In the genomic region with DNA sequence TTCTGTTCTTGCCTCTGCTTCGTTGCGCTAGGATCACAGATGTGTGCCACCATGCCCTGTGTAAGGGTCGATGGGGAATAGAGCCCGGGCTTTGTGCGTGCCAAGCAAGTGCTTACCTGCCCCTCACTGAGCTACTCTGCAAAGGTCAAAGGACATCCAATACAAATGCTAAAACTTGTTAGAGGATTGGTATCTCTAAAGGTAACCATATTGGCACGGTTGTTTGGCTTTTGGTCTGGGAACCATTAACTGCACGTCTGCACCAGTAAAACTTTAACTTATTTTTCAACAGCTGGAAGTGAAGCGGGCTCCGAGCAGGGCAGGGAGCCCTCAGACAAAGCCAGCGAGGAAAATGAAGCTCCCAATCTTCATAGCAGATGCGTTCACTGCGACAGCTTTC, we compare ENCODE assay signal across 23 mouse cellular contexts. TPM values are rescaled to one million over a fixed set of nuclear protein-coding genes. Genes with fewer than 3 reads are reported as not detected.
DNase-seq lines count a peak whose midpoint lies in the region; ATAC-seq and TF ChIP-seq lines count a peak whose summit lies in the region.
"Had no signal": no experiment of that assay in that cellular context is flagged by ENCODE, and none has a peak within 500 bp of the region (broad histone marks: within the 10 kb centered on the region; RNA-seq: fewer than 3 reads in every experiment).

No protein-coding gene starts in this region.

- H3K27me3 ChIP-seq in heart, adult 2 months (ENCODE audit: control insufficient read depth, insufficient read depth, low read length) = no peaks in the 10 kb centered on the region
- no peaks in the 10 kb centered on the region for H3K27me3 ChIP-seq in kidney, adult 2 months (replicated peaks; ENCODE audit: control insufficient read depth, insufficient read depth, low read length)
- H3K27me3 ChIP-seq in stomach, embryonic 16.5 days (ENCODE audit: control insufficient read depth, insufficient read depth, low read length) = no peaks in the 10 kb centered on the region
- no peaks in the 10 kb centered on the region for H3K27me3 ChIP-seq in midbrain, embryonic 13.5 days
- H3K27me3 ChIP-seq: embryonic facial prominence, embryonic 13.5 days; hindbrain, embryonic 15.5 days; neural tube, embryonic 13.5 days had no signal

- WGBS in heart, adult 2 months = 82% methylated on average over 12 of the region's 12 CpGs
- WGBS in kidney, adult 2 months = 44% methylated on average over 12 of the region's 12 CpGs
- WGBS in stomach, embryonic 16.5 days = 64% methylated on average over 12 of the region's 12 CpGs
- 74% methylated on average over 12 of the region's 12 CpGs for WGBS in midbrain, embryonic 13.5 days

- no peak overlapping the region for H3K9ac ChIP-seq in heart, adult 2 months (ENCODE audit: low read depth, low read length)
- no peak overlapping the region for H3K9ac ChIP-seq in stomach, embryonic 16.5 days (ENCODE audit: low read length)
- no peak overlapping the region for H3K9ac ChIP-seq in midbrain, embryonic 13.5 days (replicated peaks)
- H3K9ac ChIP-seq: embryonic facial prominence, embryonic 13.5 days; hindbrain, embryonic 15.5 days; lung, embryonic 14.5 days; neural tube, embryonic 13.5 days had no signal

- no peak for DNase-seq in heart, adult 2 months
- no peak for DNase-seq in heart, postnatal 36 days
- DNase-seq in kidney, adult 2 months = peak; percentile 86
- peak; percentile 52 to 58 for DNase-seq in kidney, postnatal 25 days
- no peak for DNase-seq in left cerebral cortex, adult 9 months (ENCODE audit: low spot score in 2 of 2)
- DNase-seq in layer of hippocampus, adult 8-10 months (ENCODE audit: low spot score in 2 of 2) = no peak
- DNase-seq: cerebellum, adult 8-10 months; gastrocnemius, postnatal 36 days; heart, postnatal 14 days; lung, embryonic 14.5 days; lung, postnatal 4 days; thymus, postnatal 4 days had no signal

- no peak overlapping the region for H3K4me3 ChIP-seq in heart, adult 2 months
- H3K4me3 ChIP-seq in kidney, adult 2 months (ENCODE audit: insufficient read depth, low read depth, low read length) = peak overlapping the region; percentile 83
- H3K4me3 ChIP-seq in stomach, embryonic 16.5 days (replicated peaks; ENCODE audit: low read length) = no peak overlapping the region
- no peak overlapping the region for H3K4me3 ChIP-seq in midbrain, embryonic 13.5 days (replicated peaks)
- H3K4me3 ChIP-seq: embryonic facial prominence, embryonic 13.5 days; hindbrain, embryonic 15.5 days; limb, embryonic 10.5 days; midbrain, embryonic 10.5 days; neural tube, embryonic 13.5 days had no signal

- peaks cover 2% of the 10 kb centered on the region; the same call in 1 of the 2 replicates for H3K4me1 ChIP-seq in heart, adult 2 months (ENCODE audit: control insufficient read depth, insufficient read depth, low read length)
- H3K4me1 ChIP-seq in kidney, adult 2 months (ENCODE audit: control insufficient read depth, insufficient read depth, low read length) = peaks cover 16% of the 10 kb centered on the region; the same call in 1 of the 2 replicates
- H3K4me1 ChIP-seq in stomach, embryonic 16.5 days (ENCODE audit: control insufficient read depth, insufficient read depth, low read length) = no peaks in the 10 kb centered on the region
- no peaks in the 10 kb centered on the region for H3K4me1 ChIP-seq in midbrain, embryonic 13.5 days (replicated peaks)
- H3K4me1 ChIP-seq: embryonic facial prominence, embryonic 13.5 days; hindbrain, embryonic 15.5 days had no signal

- TF ChIP-seq POLR2A in heart, adult 2 months (IDR thresholded peaks at IDR 0.05; ENCODE audit: insufficient read depth, low read depth, low read length) = no peak
- TF ChIP-seq POLR2A in kidney, adult 2 months (IDR thresholded peaks at IDR 0.05; ENCODE audit: low read depth, low read length) = no peak

- no peaks in the 10 kb centered on the region for H3K79me2 ChIP-seq in heart, adult 2 months (replicated peaks; ENCODE audit: control insufficient read depth, insufficient read depth, low read length)

- TF ChIP-seq CTCF in heart, adult 2 months (IDR thresholded peaks at IDR 0.05) = no peak
- TF ChIP-seq CTCF in kidney, adult 2 months (conservative IDR thresholded peaks at IDR 0.05; ENCODE audit: insufficient read depth, insufficient read length, low read depth, low read length) = no peak

- H3K27ac ChIP-seq in heart, adult 2 months = peak overlapping the region; percentile 81; the same call in 1 of the 2 replicates
- H3K27ac ChIP-seq in kidney, adult 2 months (ENCODE audit: insufficient read depth, low read depth, low read length) = peak overlapping the region; percentile 97
- H3K27ac ChIP-seq in stomach, embryonic 16.5 days (ENCODE audit: low read length) = peak overlapping the region; percentile 19; the same call in 1 of the 2 replicates
- no peak overlapping the region for H3K27ac ChIP-seq in midbrain, embryonic 13.5 days
- H3K27ac ChIP-seq: embryonic facial prominence, embryonic 13.5 days; hindbrain, embryonic 15.5 days; limb, embryonic 10.5 days; midbrain, embryonic 10.5 days; neural tube, embryonic 13.5 days had no signal

- ATAC-seq in stomach, embryonic 16.5 days (ENCODE audit: insufficient read depth, low FRiP score) = no peak
- no peak for ATAC-seq in midbrain, embryonic 13.5 days

- intact Hi-C loops in heart, adult 2 months (cut with DNase I) = no loop called here
- intact Hi-C loops in heart, postnatal 36 days (cut with DNase I) = no loop called here

- H3K36me3 ChIP-seq in heart, adult 2 months (ENCODE audit: control insufficient read depth, insufficient read depth, low read length) = no peaks in the 10 kb centered on the region
- H3K36me3 ChIP-seq in kidney, adult 2 months (ENCODE audit: control insufficient read depth, insufficient read depth, low read length) = no peaks in the 10 kb centered on the region
- no peaks in the 10 kb centered on the region for H3K36me3 ChIP-seq in stomach, embryonic 16.5 days (ENCODE audit: control insufficient read depth, insufficient read depth, low read length)
- H3K36me3 ChIP-seq in midbrain, embryonic 13.5 days = no peaks in the 10 kb centered on the region
- H3K36me3 ChIP-seq: embryonic facial prominence, embryonic 13.5 days; hindbrain, embryonic 15.5 days; limb, embryonic 10.5 days; midbrain, embryonic 10.5 days; neural tube, embryonic 13.5 days had no signal

- no peaks in the 10 kb centered on the region for H3K9me3 ChIP-seq in stomach, embryonic 16.5 days (replicated peaks; ENCODE audit: control insufficient read depth, low read length)
- H3K9me3 ChIP-seq in midbrain, embryonic 13.5 days = no peaks in the 10 kb centered on the region
- H3K9me3 ChIP-seq: embryonic facial prominence, embryonic 13.5 days; hindbrain, embryonic 15.5 days; limb, embryonic 10.5 days; midbrain, embryonic 10.5 days; neural tube, embryonic 13.5 days had no signal

- TF ChIP-seq EP300 in heart, adult 2 months (IDR thresholded peaks at IDR 0.05; ENCODE audit: insufficient read depth, low read depth, low read length) = no peak

- no peak overlapping the region for H3K4me2 ChIP-seq in stomach, embryonic 16.5 days (ENCODE audit: low read depth, low read length)
- no peak overlapping the region for H3K4me2 ChIP-seq in midbrain, embryonic 13.5 days (replicated peaks)
- H3K4me2 ChIP-seq: embryonic facial prominence, embryonic 13.5 days; heart, embryonic 11.5 days; hindbrain, embryonic 15.5 days; lung, embryonic 14.5 days; neural tube, embryonic 13.5 days had no signal

RNA-seq across cellular contexts. Expression of gene Pbld1, which starts 1.3 kb away (rescaled TPM):
- total RNA-seq in heart, adult 2 months (2021) = 1 to 10 TPM in 1 of 2 experiments, under 1 TPM in 1; 0.89 to 1.5 TPM
- polyA plus RNA-seq in heart, adult 2 months (2012; rRNA removed) = 1.0 and 1.2 TPM in 2 replicates
- total RNA-seq in heart, postnatal 36 days (2021) = 1 to 10 TPM; 1.8 to 2.3 TPM
- 163 and 168 TPM in 2 replicates for polyA plus RNA-seq in kidney, adult 2 months (2012; rRNA removed)
- 6.1 and 6.9 TPM in 2 replicates for polyA plus RNA-seq in stomach, embryonic 16.5 days (2015; fragmentation: Nextera tagmentation; extraction: Ambion mirVana)
- under 1 TPM; 0.20 to 0.68 (median 0.49) TPM for total RNA-seq in layer of hippocampus, adult 8-10 months (2022)
- 1.0 and 1.3 TPM in 2 replicates for polyA plus RNA-seq in midbrain, embryonic 13.5 days (2015; fragmentation: Nextera tagmentation; extraction: Ambion mirVana)

RNA-seq across cellular contexts. Expression of gene Pbld2, which starts 37.2 kb away (rescaled TPM):
- 1 to 10 TPM; 7.6 to 9.9 TPM for total RNA-seq in heart, adult 2 months (2021)
- polyA plus RNA-seq in heart, adult 2 months (2012; rRNA removed) = 0.98 and 2.1 TPM in 2 replicates
- 1 to 10 TPM; 6.9 to 7.3 TPM for total RNA-seq in heart, postnatal 36 days (2021)
- 22.4 and 25.5 TPM in 2 replicates for polyA plus RNA-seq in kidney, adult 2 months (2012; rRNA removed)
- 5.2 and 5.9 TPM in 2 replicates for polyA plus RNA-seq in stomach, embryonic 16.5 days (2015; fragmentation: Nextera tagmentation; extraction: Ambion mirVana)
- total RNA-seq in layer of hippocampus, adult 8-10 months (2022) = 1 to 10 TPM; 2.3 to 3.3 (median 2.9) TPM
- 1.3 TPM in 2 replicates for polyA plus RNA-seq in midbrain, embryonic 13.5 days (2015; fragmentation: Nextera tagmentation; extraction: Ambion mirVana)
- total RNA-seq: monocyte, adult 5-6 weeks had no signal

RNA-seq across cellular contexts. Expression of gene Hnrnph3, which starts 37.2 kb away (rescaled TPM):
- total RNA-seq in heart, adult 2 months (2021) = 10 to 100 TPM; 33.5 to 34.5 TPM
- polyA plus RNA-seq in heart, adult 2 months (2012; rRNA removed) = 18.0 and 36.8 TPM in 2 replicates
- 10 to 100 TPM; 30.7 to 33.2 TPM for total RNA-seq in heart, postnatal 36 days (2021)
- 14.7 and 25.0 TPM in 2 replicates for polyA plus RNA-seq in kidney, adult 2 months (2012; rRNA removed)
- polyA plus RNA-seq in stomach, embryonic 16.5 days (2015; fragmentation: Nextera tagmentation; extraction: Ambion mirVana) = 84.1 and 86.5 TPM in 2 replicates
- 10 to 100 TPM; 49.0 to 58.9 (median 57.1) TPM for total RNA-seq in layer of hippocampus, adult 8-10 months (2022)
- polyA plus RNA-seq in midbrain, embryonic 13.5 days (2015; fragmentation: Nextera tagmentation; extraction: Ambion mirVana) = 242 and 243 TPM in 2 replicates

RNA-seq across cellular contexts. Expression of gene Atoh7, which starts 38.2 kb away (rescaled TPM):
- not detected for total RNA-seq in heart, adult 2 months (2021)
- polyA plus RNA-seq in heart, adult 2 months (2012; rRNA removed) = not detected in 2 replicates
- total RNA-seq in heart, postnatal 36 days (2021) = not detected
- 0.19 and 0.28 TPM in 2 replicates for polyA plus RNA-seq in kidney, adult 2 months (2012; rRNA removed)
- not detected in 2 replicates for polyA plus RNA-seq in stomach, embryonic 16.5 days (2015; fragmentation: Nextera tagmentation; extraction: Ambion mirVana)
- 1 to 10 TPM; 1.4 to 3.5 (median 2.0) TPM for total RNA-seq in layer of hippocampus, adult 8-10 months (2022)
- polyA plus RNA-seq in midbrain, embryonic 13.5 days (2015; fragmentation: Nextera tagmentation; extraction: Ambion mirVana) = 1.1 and 1.3 TPM in 2 replicates
- total RNA-seq: adrenal gland, postnatal 14 days; gastrocnemius, postnatal 36 days; heart, postnatal 14 days; monocyte, adult 5-6 weeks had no signal
- polyA plus RNA-seq: embryonic facial prominence, embryonic 13.5 days; heart, embryonic 11.5 days; spleen, adult 2 months had no signal

Comparison
In these comparisons a context has a peak if more than half of its experiments do, and no peak if none do; other contexts are left out.
1. DNase-seq: peak in kidney, adult 2 months (single experiment) and kidney, postnatal 25 days (2 of 2); none in heart, adult 2 months (0 of 2), heart, postnatal 36 days (0 of 2), left cerebral cortex, adult 9 months (0 of 2) and layer of hippocampus, adult 8-10 months (0 of 2).
2. RNA of gene Pbld1, which starts 1.3 kb away (polyA plus RNA-seq): 163 to 168 TPM in kidney, adult 2 months; 6.1 to 6.9 TPM in stomach, embryonic 16.5 days, 1.0 to 1.2 TPM in heart, adult 2 months and 1.0 to 1.3 TPM in midbrain, embryonic 13.5 days; every median in the first group is over 10 times any median in the second.